Mouse (Mus musculus): ENCODE measurements around the gene Ano1. TPM values are rescaled to one million over a fixed set of nuclear protein-coding genes. Genes with fewer than 3 reads are reported as not detected.
A peak's percentile ranks its signal among the peaks of the same experiment; 100 is the strongest.

The Ano1 gene
- polyA plus RNA-seq, 1 experiment from 2014 or later, result 47.6 TPM

GRCm38 (mm10) chr7:144541351-144541750 lies 210.4 kb downstream of the Ano1 start:
- no peak for ATAC-seq (ENCODE audit: insufficient read depth, low FRiP score, low read depth)
- H3K27ac ChIP-seq, result no peak overlapping the region
- no peaks in the 10 kb centered on the region for H3K9me3 ChIP-seq
- H3K9ac ChIP-seq, result no peak overlapping the region
- 86% methylated on average over 5 of the region's 5 CpGs for WGBS
- H3K36me3 ChIP-seq, result 0 out of 2 replicates have a peak, but pooled peaks cover 3% of the 10 kb centered on the region
- no peaks in the 10 kb centered on the region for H3K27me3 ChIP-seq (replicated peaks)
- no peak overlapping the region for H3K4me2 ChIP-seq
- no peak overlapping the region for H3K4me3 ChIP-seq (replicated peaks)
- H3K4me1 ChIP-seq, result no peaks in the 10 kb centered on the region

DNA sequence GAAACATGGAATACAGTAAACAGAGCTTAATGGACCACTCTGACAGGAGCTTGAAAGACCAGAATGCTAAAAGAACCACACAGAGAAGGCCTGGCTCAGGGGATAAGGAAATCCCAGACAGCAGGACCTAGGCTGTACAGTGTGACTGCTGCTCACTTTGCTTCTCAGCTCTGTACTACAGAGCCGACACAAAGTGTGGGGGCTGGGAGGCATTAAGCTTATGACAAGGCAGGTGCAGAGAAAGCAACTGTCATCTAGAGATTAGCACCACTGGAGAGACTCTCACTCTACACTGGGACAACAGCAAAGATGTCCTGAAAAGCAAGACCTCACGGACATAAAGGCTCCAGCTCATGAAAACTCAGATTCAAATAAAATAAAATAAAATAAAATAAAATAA lies 212.6 kb downstream of the Ano1 start:
- Histone ChIP-seq H3K4me1 (no peaks in the 10 kb centered on the region), H3K9ac (no peak overlapping the region), H3K36me3 (0 out of 2 replicates have a peak, but pooled peaks cover 3% of the 10 kb centered on the region), H3K9me3 (no peaks in the 10 kb centered on the region), H3K4me2 (no peak overlapping the region), H3K4me3 (replicated peaks) (no peak overlapping the region), H3K27ac (no peak overlapping the region), H3K27me3 (replicated peaks) (no peaks in the 10 kb centered on the region)
- WGBS, result 77% methylated on average over 2 of the region's 2 CpGs
- peak; percentile 58; the same call in 1 of the 2 replicates for ATAC-seq (ENCODE audit: insufficient read depth, low FRiP score, low read depth)

Other genes starting within 250 kb of the Ano1 start
- 35.2 and 36.0 TPM in 2 replicates for gene Ppfia1, start 198.2 kb downstream of the Ano1 start, polyA plus RNA-seq (2015; fragmentation: Nextera tagmentation; extraction: Ambion mirVana)
- 11.7 TPM in 2 replicates for gene Fadd, start 169.5 kb downstream of the Ano1 start, polyA plus RNA-seq (2015; fragmentation: Nextera tagmentation; extraction: Ambion mirVana)
- gene Fgf3, start 86.1 kb upstream of the Ano1 start, polyA plus RNA-seq (2015; fragmentation: Nextera tagmentation; extraction: Ambion mirVana), result not detected in 2 replicates
- not detected in 2 replicates for gene Fgf4, start 95.4 kb upstream of the Ano1 start, polyA plus RNA-seq (2015; fragmentation: Nextera tagmentation; extraction: Ambion mirVana)
- 0.09 and 0.21 TPM in 2 replicates for gene Fgf15, start 144.6 kb upstream of the Ano1 start, polyA plus RNA-seq (2015; fragmentation: Nextera tagmentation; extraction: Ambion mirVana)
- 24.2 and 24.6 TPM in 2 replicates for gene LTO1, start 163.1 kb upstream of the Ano1 start, polyA plus RNA-seq (2015; fragmentation: Nextera tagmentation; extraction: Ambion mirVana)
- gene Ccnd1, start 188.0 kb upstream of the Ano1 start, polyA plus RNA-seq (2015; fragmentation: Nextera tagmentation; extraction: Ambion mirVana), result 62.3 and 76.9 TPM in 2 replicates

Data from stomach, embryonic 15.5 days (tissue).